Mouse (Mus musculus) right cerebral cortex, postnatal 25 days (tissue): ENCODE data around the gene Dock7.

ENCODE experiments used
- DNase-seq: peaks from one replicate; pipeline ENCODE4 v3.0.0; 2022

Gene Dock7

GRCm38 (mm10) chr4:99120211-99121122, at the start of gene Dock7:
Gene Dock7, minus strand, starts transcription at chr4:99120915.
- DNase-seq, result peak; percentile 84

DNA sequence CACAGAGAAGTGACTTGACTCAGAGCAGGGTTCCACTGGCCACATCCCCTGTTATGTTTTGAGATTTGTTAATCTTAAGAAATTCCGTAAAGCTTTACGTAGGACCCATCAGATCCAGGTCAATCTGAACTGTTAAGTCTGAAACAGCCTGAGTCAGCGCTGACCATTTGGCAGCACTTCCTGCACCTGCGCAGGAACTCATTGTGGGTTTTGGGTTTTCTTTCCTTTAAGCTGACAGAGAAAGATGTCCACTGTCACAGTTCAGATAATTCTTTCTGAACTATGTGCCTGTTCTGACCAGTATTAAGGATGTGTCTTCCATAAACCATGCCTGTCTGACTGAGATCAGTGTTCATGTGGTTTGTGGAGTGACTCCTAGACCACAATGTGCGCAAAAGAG, 48.2 kb upstream of the Dock7 start:
- DNase-seq, result no peak

GRCm38 (mm10) chr4:99163547-99163946, 42.8 kb upstream of the Dock7 start:
- no peak for DNase-seq

GRCm38 (mm10) chr4:99163001-99163400, 42.3 kb upstream of the Dock7 start:
- no peak for DNase-seq

DNA sequence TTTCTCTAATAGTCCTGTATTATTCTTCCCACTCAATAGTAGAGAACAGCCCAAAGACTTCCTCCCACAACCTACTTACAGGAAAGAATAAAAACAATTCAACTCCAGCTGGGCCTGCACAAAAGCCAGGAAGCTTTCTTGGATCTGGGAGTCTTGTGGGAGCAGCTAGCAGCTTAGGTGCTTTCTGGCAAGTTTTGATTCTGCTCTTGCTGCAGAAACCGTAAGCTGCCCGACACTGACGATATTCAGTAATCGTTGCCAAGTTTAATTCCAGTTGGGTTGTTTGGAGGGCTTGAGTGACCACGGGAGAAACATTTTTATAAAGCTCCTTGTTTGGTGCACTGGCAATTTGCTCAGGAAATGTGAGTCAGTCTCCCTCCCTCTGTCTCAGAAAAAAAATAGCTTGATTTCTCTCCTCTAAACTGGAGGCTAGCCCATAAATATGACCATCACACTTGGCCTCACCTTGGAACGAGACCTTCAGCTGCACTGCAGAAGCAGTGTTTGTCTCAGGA, 40.8 kb upstream of the Dock7 start:
- no peak for DNase-seq

GRCm38 (mm10) chr4:99160899-99161298, 40.2 kb upstream of the Dock7 start:
- no peak for DNase-seq

- no peak for DNase-seq
Measured at GRCm38 (mm10) chr4:99160414-99160813, 39.7 kb upstream of the Dock7 start.

- DNase-seq, result no peak
Measured at GRCm38 (mm10) chr4:99158495-99158894, 37.8 kb upstream of the Dock7 start.

GRCm38 (mm10) chr4:99156641-99157307, 36.1 kb upstream of the Dock7 start:
- DNase-seq, result no peak

GRCm38 (mm10) chr4:99151885-99152558, 31.3 kb upstream of the Dock7 start:
- no peak for DNase-seq

DNA sequence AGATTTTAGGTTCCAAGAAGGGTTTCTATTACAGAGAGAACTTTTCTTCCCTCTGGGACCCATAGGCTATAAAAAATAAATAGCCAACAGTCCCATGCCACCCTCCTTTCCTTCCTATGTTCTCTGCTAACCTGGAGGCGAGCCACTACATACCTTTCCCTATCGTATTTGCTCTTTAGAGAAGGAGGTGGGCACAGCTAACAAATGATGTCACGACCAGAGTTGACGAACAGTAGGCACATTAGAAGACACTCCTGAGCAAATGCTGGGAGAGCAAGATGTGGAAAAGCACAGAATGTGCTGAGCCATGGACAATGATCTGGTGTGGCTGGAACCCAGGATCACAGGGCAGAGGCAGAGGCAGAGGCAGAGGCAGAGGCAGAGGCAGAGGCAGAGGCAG, 30.7 kb upstream of the Dock7 start:
- DNase-seq, result no peak

DNA sequence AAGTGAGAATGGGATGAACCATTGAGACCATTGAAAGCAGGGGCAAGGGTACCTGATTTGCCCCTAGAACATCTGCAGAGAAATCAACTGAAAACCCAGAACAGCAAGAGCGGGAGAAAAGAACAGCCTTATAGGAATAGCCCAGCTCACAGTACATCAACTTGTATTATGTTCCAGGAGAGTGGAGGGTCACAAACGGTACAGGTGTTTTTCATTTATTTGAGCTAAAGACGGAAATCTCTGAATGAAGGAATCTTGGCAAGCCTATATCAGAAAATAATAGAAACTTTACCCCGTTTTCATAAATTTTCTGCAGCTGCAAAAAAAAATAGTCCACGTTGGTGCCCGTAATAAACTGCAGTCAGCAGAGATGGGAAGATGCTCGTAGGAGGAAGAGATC, 22.6 kb upstream of the Dock7 start:
- no peak for DNase-seq

- DNase-seq, result no peak
Measured at GRCm38 (mm10) chr4:99141578-99141977, 20.9 kb upstream of the Dock7 start.

GRCm38 (mm10) chr4:99141171-99141570, 20.5 kb upstream of the Dock7 start:
- no peak for DNase-seq

DNA sequence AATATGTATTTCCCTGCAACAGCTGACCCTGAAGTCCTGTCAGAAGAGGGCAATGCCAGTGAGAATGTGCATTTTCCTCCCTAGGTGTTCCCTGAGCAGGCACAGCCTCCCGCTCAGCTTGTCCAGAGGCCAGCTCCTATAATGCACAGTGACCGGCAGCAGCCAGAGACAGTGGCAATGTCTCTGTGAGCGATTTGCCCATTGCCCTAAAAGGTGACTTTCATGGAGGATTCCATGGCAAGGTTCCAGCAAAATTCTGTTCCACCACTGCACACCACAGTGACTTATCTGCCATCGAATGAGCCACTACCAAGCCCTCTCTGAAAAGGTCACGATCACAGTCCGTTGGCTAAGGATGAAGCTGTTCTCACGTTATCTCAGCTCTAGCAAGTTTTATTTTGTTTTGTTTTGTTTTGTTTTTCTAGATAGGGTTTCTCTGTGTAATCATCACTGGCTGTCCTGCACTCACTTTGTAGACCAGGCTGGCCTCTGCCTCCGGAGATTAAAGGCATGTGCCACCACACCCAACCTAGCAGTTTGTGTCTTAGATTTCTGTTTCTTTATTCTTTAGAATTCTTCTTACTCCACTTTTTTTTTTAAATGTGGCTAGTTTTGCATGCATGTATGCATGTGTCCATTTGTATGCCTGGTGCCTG, 17.4 kb upstream of the Dock7 start:
- no peak for DNase-seq

GRCm38 (mm10) chr4:99134522-99134921, 13.8 kb upstream of the Dock7 start:
- no peak for DNase-seq

- DNase-seq, result no peak
Measured at GRCm38 (mm10) chr4:99133326-99133725, 12.6 kb upstream of the Dock7 start.

- DNase-seq, result no peak
Measured at GRCm38 (mm10) chr4:99132686-99133085, 12.0 kb upstream of the Dock7 start.

DNA sequence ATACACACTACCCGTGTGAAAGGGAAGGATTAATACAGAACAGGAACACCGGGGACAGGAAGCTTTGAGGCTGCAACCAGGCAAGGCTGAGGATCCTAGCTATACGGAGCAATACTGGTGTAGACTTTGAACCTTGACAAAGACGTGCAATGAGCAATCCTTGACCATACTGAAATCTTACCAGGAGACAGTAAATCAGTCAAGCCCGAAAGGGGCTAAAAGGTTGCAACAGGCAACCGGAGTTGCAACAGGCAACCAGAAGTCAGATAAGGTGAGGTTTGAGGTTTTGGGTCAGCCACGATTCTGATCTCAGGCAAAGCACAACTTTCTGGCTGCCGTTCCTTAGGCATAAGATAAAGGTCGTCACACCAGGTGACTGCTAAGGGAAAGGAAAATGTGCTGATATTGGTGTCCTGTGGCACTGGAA, 10.5 kb upstream of the Dock7 start:
- DNase-seq, result no peak

- DNase-seq, result no peak
Measured at GRCm38 (mm10) chr4:99123546-99123945, 2.8 kb upstream of the Dock7 start.

GRCm38 (mm10) chr4:99122786-99123185, 2.1 kb upstream of the Dock7 start:
- no peak for DNase-seq

- no peak for DNase-seq
Measured at GRCm38 (mm10) chr4:99122047-99122446, 1.3 kb upstream of the Dock7 start.
